Mouse (Mus musculus): Measurements from ENCODE around the gene Prkcz.

The Prkcz gene

GRCm38 (mm10) chr4:155361303-155361791 lies at the start of gene Prkcz:
Gene Prkcz (minus strand): TSS chr4:155361361.
- peak; percentile 85 for DNase-seq (ENCODE audit: low spot score)

GRCm38 (mm10) chr4:155409058-155409776 lies 48.1 kb upstream of the Prkcz start, which contains the start of gene Cfap74:
Gene Cfap74 (plus strand): TSS chr4:155409190.
- peak; percentile 77 for DNase-seq (ENCODE audit: low spot score)

GRCm38 (mm10) chr4:155408695-155409057 lies 47.5 kb upstream of the Prkcz start:
- no peak for DNase-seq (ENCODE audit: low spot score)

- no peak for DNase-seq (ENCODE audit: low spot score)
Measured at GRCm38 (mm10) chr4:155402489-155402888, 41.3 kb upstream of the Prkcz start.

DNA sequence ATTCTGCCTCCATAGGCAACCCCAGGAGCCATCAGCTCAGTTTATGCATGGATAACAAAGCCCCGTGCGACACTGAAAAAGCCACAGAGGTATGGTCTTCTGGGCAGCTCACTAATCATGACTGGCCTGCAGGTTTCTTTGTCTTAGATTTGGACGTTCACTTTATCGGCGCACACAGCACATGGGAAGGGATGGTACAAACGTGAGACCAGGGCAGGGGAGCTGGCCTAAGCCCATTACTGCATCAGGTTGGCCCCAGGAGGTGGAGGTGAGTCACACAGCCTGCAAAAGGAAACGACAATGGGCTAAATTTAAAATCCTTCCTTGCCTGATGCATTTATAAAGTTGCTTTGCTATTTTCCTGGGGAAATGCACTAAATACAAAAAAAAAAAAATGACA lies 40.0 kb upstream of the Prkcz start:
- no peak for DNase-seq (ENCODE audit: low spot score)

GRCm38 (mm10) chr4:155398222-155398540 lies 37.0 kb upstream of the Prkcz start:
- DNase-seq (ENCODE audit: low spot score), result no peak

DNA sequence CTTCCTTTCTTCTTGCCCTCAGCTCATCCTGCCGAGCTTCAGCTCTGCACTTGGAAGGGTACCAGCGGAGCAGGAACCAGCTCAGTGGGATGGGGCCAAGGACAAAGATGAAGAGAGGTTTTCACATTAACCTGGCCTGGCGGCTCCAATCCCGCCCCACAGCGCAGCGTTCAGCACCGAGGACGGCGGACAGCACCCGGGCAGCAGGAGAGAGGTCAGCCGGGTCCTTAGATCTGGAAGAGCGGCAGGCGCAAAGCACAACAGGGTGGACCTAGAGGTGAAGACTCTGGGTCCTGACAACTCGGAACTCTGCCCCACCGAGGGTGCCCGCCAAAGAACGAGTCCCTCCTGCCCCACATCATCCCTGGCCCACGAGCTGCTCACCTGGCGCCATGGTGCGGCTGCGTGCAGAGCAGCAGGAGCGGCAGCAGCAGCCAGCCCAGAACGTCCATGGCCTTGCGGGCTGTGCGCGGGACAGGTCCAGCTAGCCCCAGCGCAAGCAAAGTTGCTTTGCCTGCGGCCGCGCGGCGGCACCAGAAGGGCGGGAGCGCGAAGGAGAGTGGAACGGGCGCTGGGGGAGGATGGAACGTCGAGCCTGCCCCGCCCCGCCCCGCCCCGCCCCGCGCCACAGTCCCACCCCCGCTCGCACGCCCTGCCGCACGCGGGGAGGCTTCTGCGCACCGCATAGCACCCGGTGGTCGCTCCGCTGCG lies 36.5 kb upstream of the Prkcz start, which contains the start of gene Gabrd:
TSS of gene Gabrd (minus strand) at position 602 of the 711 bp plus-strand sequence.
- peak; percentile 69 for DNase-seq (ENCODE audit: low spot score)

DNA sequence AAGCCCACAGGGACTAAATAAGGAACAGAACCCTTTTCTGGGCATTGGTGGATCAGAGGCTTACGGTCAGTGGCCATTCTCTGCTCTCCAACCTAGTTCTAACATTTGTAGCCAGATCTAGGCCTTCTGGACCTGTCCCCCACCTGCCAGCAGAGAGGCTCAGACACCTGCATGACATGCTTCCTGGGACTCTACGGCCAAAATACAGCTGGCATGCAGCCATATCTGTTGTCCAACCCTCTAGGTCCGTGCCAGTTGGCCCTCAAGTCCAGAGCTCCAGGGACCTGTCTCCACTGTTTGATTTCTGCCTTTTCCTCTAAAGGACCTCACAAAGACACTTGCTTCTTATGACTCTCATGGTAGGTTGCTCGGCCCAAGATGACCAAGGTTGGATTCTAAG lies 35.6 kb upstream of the Prkcz start:
- DNase-seq (ENCODE audit: low spot score), result no peak

DNA sequence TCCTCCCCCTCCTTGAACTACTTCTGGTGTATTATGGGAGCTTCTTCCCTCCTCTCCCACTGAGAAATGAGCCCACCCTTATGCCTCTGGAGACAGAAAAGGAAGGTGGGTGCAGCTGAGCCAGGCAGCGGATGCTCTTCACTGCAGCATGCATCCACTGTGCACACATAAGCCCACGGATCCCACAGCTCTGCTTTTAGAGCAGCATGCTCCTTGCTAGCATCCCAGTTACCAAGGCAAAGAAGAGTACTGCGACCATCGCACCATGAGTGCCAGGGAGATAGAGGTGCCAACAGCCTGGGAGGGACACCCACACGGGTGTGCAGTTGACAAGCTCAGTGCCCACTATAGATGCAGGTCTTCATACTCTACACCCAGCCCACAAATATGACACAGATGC lies 34.3 kb upstream of the Prkcz start:
- DNase-seq (ENCODE audit: low spot score), result no peak

- no peak for DNase-seq (ENCODE audit: low spot score)
Measured at GRCm38 (mm10) chr4:155387166-155387565, 26.0 kb upstream of the Prkcz start.

GRCm38 (mm10) chr4:155383326-155383725 lies 22.2 kb upstream of the Prkcz start:
- DNase-seq (ENCODE audit: low spot score), result no peak

- no peak for DNase-seq (ENCODE audit: low spot score)
Measured at GRCm38 (mm10) chr4:155382752-155383151, 21.6 kb upstream of the Prkcz start.

- DNase-seq (ENCODE audit: low spot score), result no peak
Measured at GRCm38 (mm10) chr4:155381974-155382373, 20.8 kb upstream of the Prkcz start.

GRCm38 (mm10) chr4:155371797-155372735 lies 10.9 kb upstream of the Prkcz start:
- no peak for DNase-seq (ENCODE audit: low spot score)

- no peak for DNase-seq (ENCODE audit: low spot score)
Measured at GRCm38 (mm10) chr4:155370737-155371715, 9.9 kb upstream of the Prkcz start.

DNA sequence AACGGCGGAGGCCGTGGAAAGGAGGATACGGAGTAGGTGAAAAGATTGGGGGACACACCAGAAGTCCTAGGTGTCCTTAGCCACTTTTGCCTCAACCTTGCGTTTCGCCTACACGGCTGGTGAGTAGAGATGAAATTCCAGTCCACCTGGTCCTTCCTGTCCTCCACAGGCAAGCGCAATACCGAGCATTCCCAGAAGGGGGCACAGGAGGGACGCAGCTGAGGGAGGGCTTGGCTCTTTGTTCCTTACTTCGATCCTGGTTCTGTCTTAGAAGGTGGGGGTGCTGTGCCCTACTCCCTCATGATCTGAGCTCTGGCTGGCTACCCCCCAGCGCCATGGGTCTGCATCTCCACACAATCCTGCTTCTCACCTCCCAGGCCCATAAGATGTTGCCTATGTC lies 7.5 kb upstream of the Prkcz start:
- DNase-seq (ENCODE audit: low spot score), result peak; percentile 81

DNA sequence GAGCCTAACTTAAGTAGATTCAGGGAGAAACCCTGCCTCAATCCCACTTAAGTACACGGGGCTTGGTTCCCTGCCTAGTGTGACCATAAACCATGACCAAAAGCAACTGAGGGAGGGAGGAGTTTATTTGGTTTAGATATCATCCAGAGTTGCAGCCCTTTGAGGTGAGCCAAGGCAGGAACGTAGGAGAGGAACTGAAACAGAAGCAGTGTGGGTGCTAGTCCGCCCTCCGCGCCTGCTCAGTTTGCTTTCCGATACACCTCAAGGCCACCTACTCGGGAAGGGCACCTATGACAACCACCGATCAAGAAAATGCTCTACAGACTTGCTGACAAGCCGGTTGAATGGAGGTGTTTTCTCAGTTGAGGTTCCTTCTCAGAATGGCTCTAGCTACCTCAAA lies 6.6 kb upstream of the Prkcz start:
- no peak for DNase-seq (ENCODE audit: low spot score)

- DNase-seq (ENCODE audit: low spot score), result no peak
Measured at GRCm38 (mm10) chr4:155366784-155367183, 5.6 kb upstream of the Prkcz start.

DNA sequence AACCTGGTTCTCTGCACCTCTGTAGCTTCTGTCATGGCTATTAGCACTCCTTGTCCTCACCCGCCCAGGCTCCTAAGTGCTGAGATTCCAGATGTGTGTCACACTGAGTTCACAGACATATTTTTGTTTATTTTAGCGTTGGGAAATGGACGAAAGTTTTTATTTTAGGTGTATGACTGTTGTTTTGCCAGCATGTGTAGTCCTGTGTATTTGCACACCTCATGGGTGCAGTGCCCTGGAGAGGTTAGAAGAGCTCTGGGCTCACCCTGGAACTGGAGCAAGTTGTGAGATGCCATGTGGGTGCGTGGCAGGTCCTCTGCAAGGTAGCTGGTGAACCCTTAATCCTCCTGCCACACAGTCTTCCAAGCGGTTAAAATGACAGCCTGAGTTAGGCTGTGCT lies 1.3 kb upstream of the Prkcz start:
- DNase-seq (ENCODE audit: low spot score), result no peak

DNA sequence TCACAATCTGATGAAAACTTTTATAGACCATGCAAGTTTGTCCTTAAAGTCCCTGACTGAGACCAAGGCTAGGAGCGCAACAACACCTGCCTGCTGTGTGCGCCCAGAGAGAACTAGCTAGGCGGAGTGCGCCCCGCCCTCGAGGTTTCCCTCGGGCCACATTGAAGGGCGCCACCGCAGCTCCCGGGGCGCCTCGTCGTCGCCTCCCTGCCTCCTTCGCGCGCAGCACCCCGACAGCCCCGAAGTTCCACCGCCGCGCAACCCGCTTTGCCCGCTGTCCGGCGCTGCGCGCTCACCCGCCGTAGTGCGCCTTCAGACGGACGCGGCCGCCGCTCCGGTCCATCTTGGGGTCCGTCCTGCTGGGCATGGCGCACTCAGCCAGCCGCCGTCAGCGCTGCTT lies 305 bp downstream of the Prkcz start:
- no peak for DNase-seq (ENCODE audit: low spot score)
